Mouse (Mus musculus) liver, embryonic 14.5 days (tissue): ENCODE measurements around the gene Slfn2.

Experiments used
- CTCF ChIP-seq: IDR thresholded peaks from 2 replicates; pipeline ENCODE4 v1.5.1; 2016; ENCODE audit warnings: antibody characterized with exemption, low read depth, control low read depth
- EP300 ChIP-seq: IDR thresholded peaks from 2 replicates; pipeline ENCODE4 v1.6.1; 2016; ENCODE audit warnings: antibody characterized with exemption, low read depth

DNA sequence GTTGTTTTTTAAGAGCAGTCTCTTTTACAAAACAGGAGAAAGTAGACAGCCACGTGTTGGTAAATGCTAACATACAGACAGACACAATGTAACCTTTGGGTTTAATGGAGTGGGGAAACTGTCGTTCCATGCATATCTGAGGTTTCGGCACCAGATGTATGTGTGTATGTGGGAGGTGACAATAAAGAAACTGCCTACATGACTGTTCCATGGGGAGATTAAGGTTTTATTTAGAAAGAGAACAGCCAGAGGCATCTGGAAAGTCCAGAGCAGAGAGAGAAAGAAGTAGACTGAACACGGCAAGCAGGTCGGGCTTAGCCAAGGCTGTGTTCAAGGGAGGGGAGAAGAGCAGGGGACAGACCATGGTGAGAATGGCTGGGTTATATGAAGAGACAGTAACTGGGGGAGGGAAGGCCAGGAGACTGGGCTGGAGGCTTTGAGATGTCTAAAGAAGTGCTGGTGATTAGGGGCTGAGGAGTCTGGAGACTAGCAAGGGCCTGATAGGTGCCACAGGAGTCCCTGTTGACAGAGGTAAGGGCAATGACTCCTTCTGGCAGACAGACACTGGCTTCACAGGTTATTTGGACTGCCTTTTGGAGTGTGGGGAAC lies 4.4 kb upstream of the Slfn2 start:
- no peak for TF ChIP-seq CTCF
- TF ChIP-seq EP300 = no peak
